Mouse (Mus musculus): ENCODE measurements around the gene March7. TPM values are rescaled to one million over a fixed set of nuclear protein-coding genes. Genes with fewer than 3 reads are reported as not detected.

The March7 gene
- polyA plus RNA-seq, 1 experiment: 66.9 TPM

GRCm38 (mm10) chr2:60282625-60283024 lies 72.9 kb downstream of the March7 start:
- H3K27ac ChIP-seq (ENCODE audit: insufficient read depth, low read depth, low read length): peak overlapping the region; percentile 87
- H3K4me3 ChIP-seq (ENCODE audit: insufficient read depth, low read length): peak overlapping the region; percentile 71
- H3K4me1 ChIP-seq (ENCODE audit: control insufficient read depth, insufficient read depth, low read length): peaks cover 29% of the 10 kb centered on the region

GRCm38 (mm10) chr2:60283208-60283750 lies 73.6 kb downstream of the March7 start:
- H3K4me1 ChIP-seq (ENCODE audit: control insufficient read depth, insufficient read depth, low read length): peaks cover 34% of the 10 kb centered on the region
- peak overlapping the region; percentile 87 for H3K27ac ChIP-seq (ENCODE audit: insufficient read depth, low read depth, low read length)
- peak overlapping the region; percentile 71 for H3K4me3 ChIP-seq (ENCODE audit: insufficient read depth, low read length)
- no peak for TF ChIP-seq POLR2A (IDR thresholded peaks at IDR 0.05; ENCODE audit: borderline replicate concordance, low read depth, low read length)
- TF ChIP-seq CTCF (IDR thresholded peaks at IDR 0.05; ENCODE audit: low read depth, low read length): no peak

More at GRCm38 (mm10) chr2:60282625-60283024, 72.9 kb downstream of the March7 start:
- TF ChIP-seq CTCF (IDR thresholded peaks at IDR 0.05; ENCODE audit: low read depth, low read length) (no peak), POLR2A (IDR thresholded peaks at IDR 0.05; ENCODE audit: borderline replicate concordance, low read depth, low read length) (no peak)

GRCm38 (mm10) chr2:60283751-60284466 lies 74.2 kb downstream of the March7 start:
- peak overlapping the region; percentile 87 for H3K27ac ChIP-seq (ENCODE audit: insufficient read depth, low read depth, low read length)
- TF ChIP-seq POLR2A (IDR thresholded peaks at IDR 0.05; ENCODE audit: borderline replicate concordance, low read depth, low read length) (no peak), CTCF (IDR thresholded peaks at IDR 0.05; ENCODE audit: low read depth, low read length) (no peak)
- peak overlapping the region; percentile 71 for H3K4me3 ChIP-seq (ENCODE audit: insufficient read depth, low read length)
- peaks cover 37% of the 10 kb centered on the region for H3K4me1 ChIP-seq (ENCODE audit: control insufficient read depth, insufficient read depth, low read length)

- Histone ChIP-seq H3K27ac (ENCODE audit: insufficient read depth, low read depth, low read length) (peak within 1 kb of the TSS; percentile 87), H3K4me3 (ENCODE audit: insufficient read depth, low read length) (peak within 1 kb of the TSS; percentile 71), H3K4me1 (ENCODE audit: control insufficient read depth, insufficient read depth, low read length) (peaks cover 42% of the 10 kb centered on the region)
- TF ChIP-seq POLR2A (IDR thresholded peaks at IDR 0.05; ENCODE audit: borderline replicate concordance, low read depth, low read length) (no peak), CTCF (IDR thresholded peaks at IDR 0.05; ENCODE audit: low read depth, low read length) (no peak)
Measured at GRCm38 (mm10) chr2:60284467-60284821, 74.8 kb downstream of the March7 start, which contains the start of gene Cd302. Gene Cd302 (minus strand): TSS chr2:60284488.

- Histone ChIP-seq H3K27ac (ENCODE audit: insufficient read depth, low read depth, low read length) (peak overlapping the region; percentile 87), H3K4me3 (ENCODE audit: insufficient read depth, low read length) (0 out of 2 replicates have a peak overlapping the region, but pooled peaks have one; percentile 71), H3K4me1 (ENCODE audit: control insufficient read depth, insufficient read depth, low read length) (peaks cover 48% of the 10 kb centered on the region)
- no peak for TF ChIP-seq CTCF (IDR thresholded peaks at IDR 0.05; ENCODE audit: low read depth, low read length)
- no peak for TF ChIP-seq POLR2A (IDR thresholded peaks at IDR 0.05; ENCODE audit: borderline replicate concordance, low read depth, low read length)
Measured at GRCm38 (mm10) chr2:60285107-60285617, 75.5 kb downstream of the March7 start.

- Histone ChIP-seq H3K4me1 (ENCODE audit: control insufficient read depth, insufficient read depth, low read length) (peaks cover 35% of the 10 kb centered on the region), H3K27ac (ENCODE audit: insufficient read depth, low read depth, low read length) (peak overlapping the region; percentile 72), H3K4me3 (ENCODE audit: insufficient read depth, low read length) (no peak overlapping the region)
- TF ChIP-seq POLR2A (IDR thresholded peaks at IDR 0.05; ENCODE audit: borderline replicate concordance, low read depth, low read length) (no peak), CTCF (IDR thresholded peaks at IDR 0.05; ENCODE audit: low read depth, low read length) (no peak)
Measured at GRCm38 (mm10) chr2:60288606-60289005, 78.9 kb downstream of the March7 start.

GRCm38 (mm10) chr2:60289451-60289850 lies 79.8 kb downstream of the March7 start:
- TF ChIP-seq POLR2A (IDR thresholded peaks at IDR 0.05; ENCODE audit: borderline replicate concordance, low read depth, low read length): no peak
- TF ChIP-seq CTCF (IDR thresholded peaks at IDR 0.05; ENCODE audit: low read depth, low read length): no peak
- H3K27ac ChIP-seq (ENCODE audit: insufficient read depth, low read depth, low read length): peak overlapping the region; percentile 46

GRCm38 (mm10) chr2:60291381-60291780 lies 81.7 kb downstream of the March7 start:
- Histone ChIP-seq H3K4me1 (ENCODE audit: control insufficient read depth, insufficient read depth, low read length) (peaks cover 26% of the 10 kb centered on the region), H3K27ac (ENCODE audit: insufficient read depth, low read depth, low read length) (no peak overlapping the region), H3K4me3 (ENCODE audit: insufficient read depth, low read length) (no peak overlapping the region)
- no peak for TF ChIP-seq POLR2A (IDR thresholded peaks at IDR 0.05; ENCODE audit: borderline replicate concordance, low read depth, low read length)
- TF ChIP-seq CTCF (IDR thresholded peaks at IDR 0.05; ENCODE audit: low read depth, low read length): no peak

More at GRCm38 (mm10) chr2:60289451-60289850, 79.8 kb downstream of the March7 start:
- peaks cover 35% of the 10 kb centered on the region for H3K4me1 ChIP-seq (ENCODE audit: control insufficient read depth, insufficient read depth, low read length)
- H3K4me3 ChIP-seq (ENCODE audit: insufficient read depth, low read length): no peak overlapping the region

- no peak for TF ChIP-seq CTCF (IDR thresholded peaks at IDR 0.05; ENCODE audit: low read depth, low read length)
- TF ChIP-seq POLR2A (IDR thresholded peaks at IDR 0.05; ENCODE audit: borderline replicate concordance, low read depth, low read length): no peak
- H3K4me1 ChIP-seq (ENCODE audit: control insufficient read depth, insufficient read depth, low read length): peaks cover 5% of the 10 kb centered on the region; the same call in 1 of the 2 replicates
- H3K4me3 ChIP-seq (ENCODE audit: insufficient read depth, low read length): no peak overlapping the region
- H3K27ac ChIP-seq (ENCODE audit: insufficient read depth, low read depth, low read length): peak overlapping the region; percentile 74
Measured at GRCm38 (mm10) chr2:60298266-60298665, 88.6 kb downstream of the March7 start.

- Histone ChIP-seq H3K4me1 (ENCODE audit: control insufficient read depth, insufficient read depth, low read length) (peaks cover 5% of the 10 kb centered on the region; the same call in 1 of the 2 replicates), H3K27ac (ENCODE audit: insufficient read depth, low read depth, low read length) (no peak overlapping the region), H3K4me3 (ENCODE audit: insufficient read depth, low read length) (no peak overlapping the region)
- TF ChIP-seq POLR2A (IDR thresholded peaks at IDR 0.05; ENCODE audit: borderline replicate concordance, low read depth, low read length) (no peak), CTCF (IDR thresholded peaks at IDR 0.05; ENCODE audit: low read depth, low read length) (no peak)
Measured at GRCm38 (mm10) chr2:60299323-60299722, 89.6 kb downstream of the March7 start.

Other genes with a start within 250 kb of the March7 start
- 64.7 and 68.7 TPM in 2 replicates for gene Baz2b, start within 50 bp of the March7 start, polyA plus RNA-seq (2012; ENCODE audit: insufficient read depth, insufficient read length, missing spikeins)
- gene Cd302, start 74.6 kb downstream of the March7 start, polyA plus RNA-seq (2012; ENCODE audit: insufficient read depth, insufficient read length, missing spikeins): 120 and 135 TPM in 2 replicates
- 0.19 and 0.42 TPM in 2 replicates for gene Ly75, start 173.4 kb downstream of the March7 start, polyA plus RNA-seq (2012; ENCODE audit: insufficient read depth, insufficient read length, missing spikeins)

Measured in bone marrow macrophage, adult 2 months (primary cell).